Mouse (Mus musculus): ENCODE results near the gene Myh3.

DNA sequence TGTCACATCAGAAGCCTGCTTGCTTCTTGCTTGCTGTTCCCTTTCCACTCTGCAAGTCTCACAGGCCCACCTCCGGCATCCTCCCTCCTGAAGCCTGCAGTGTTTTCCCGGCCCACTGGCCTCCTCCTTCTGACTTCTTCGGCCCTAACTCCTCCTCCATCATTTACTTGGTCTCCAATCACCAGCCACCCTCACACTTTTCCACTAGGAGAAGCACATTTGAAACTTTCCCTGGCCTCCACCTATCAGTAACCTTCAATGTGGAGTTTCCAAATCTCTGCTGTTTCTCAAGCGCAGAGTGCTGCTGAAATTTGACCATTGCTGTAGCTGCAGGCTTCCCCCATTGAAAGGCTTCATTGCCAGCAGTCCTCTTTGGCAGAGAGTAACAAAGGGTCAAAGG, 63.9 kb downstream of the Myh3 start:
- TF ChIP-seq CTCF (IDR thresholded peaks at IDR 0.05; ENCODE audit: low read depth) (no peak), EP300 (IDR thresholded peaks at IDR 0.05; ENCODE audit: low read depth) (no peak)
